Mouse (Mus musculus) NIH3T3 (cell line): ENCODE data around the gene Gpr3.
A peak's percentile ranks its signal among the peaks of the same experiment; 100 is the strongest.

Source experiments
- DNase-seq: peaks from one replicate; pipeline ENCODE4 v3.0.0-alpha.2; 2012; ENCODE audit warnings: low read depth

The Gpr3 gene

GRCm38 (mm10) chr4:133170616-133171015 lies 41.7 kb downstream of the Gpr3 start:
- DNase-seq: peak; percentile 58

- no peak for DNase-seq
Measured at GRCm38 (mm10) chr4:133170056-133170524, 42.2 kb downstream of the Gpr3 start.

GRCm38 (mm10) chr4:133169237-133170055 lies 42.9 kb downstream of the Gpr3 start:
- no peak for DNase-seq

GRCm38 (mm10) chr4:133166773-133167172 lies 45.6 kb downstream of the Gpr3 start:
- no peak for DNase-seq

- DNase-seq: no peak
Measured at GRCm38 (mm10) chr4:133162196-133162595, 50.1 kb downstream of the Gpr3 start.

- DNase-seq: no peak
Measured at GRCm38 (mm10) chr4:133160821-133161220, 51.5 kb downstream of the Gpr3 start.

- no peak for DNase-seq
Measured at GRCm38 (mm10) chr4:133160211-133160610, 52.1 kb downstream of the Gpr3 start.

- no peak for DNase-seq
Measured at GRCm38 (mm10) chr4:133159646-133160045, 52.7 kb downstream of the Gpr3 start.
